Mouse (Mus musculus) layer of hippocampus, postnatal 25 days (tissue): ENCODE data around the gene Lamtor4. TPM values are rescaled to one million over a fixed set of nuclear protein-coding genes. Genes with fewer than 3 reads are reported as not detected.

ENCODE experiments used
- DNase-seq, 2 experiments: peaks; one replicate each; pipeline ENCODE4 v3.0.0; 2022; ENCODE audit warnings: mixed read lengths in 2 of 2, low spot score in 1 of 2; ENCODE audit errors: extremely low spot score in 1 of 2
- total RNA-seq, 2 experiments: library from RNA; stranded (reverse); gene quantifications; 2 replicates each; pipeline ENCODE4 v1.2.3; 2021

Gene Lamtor4
- total RNA-seq, 2 experiments from 2014 or later: 55.9 to 58.9 TPM

- DNase-seq: no peak
Measured at GRCm38 (mm10) chr5:138258993-138259392, 3.7 kb downstream of the Lamtor4 start.

DNA sequence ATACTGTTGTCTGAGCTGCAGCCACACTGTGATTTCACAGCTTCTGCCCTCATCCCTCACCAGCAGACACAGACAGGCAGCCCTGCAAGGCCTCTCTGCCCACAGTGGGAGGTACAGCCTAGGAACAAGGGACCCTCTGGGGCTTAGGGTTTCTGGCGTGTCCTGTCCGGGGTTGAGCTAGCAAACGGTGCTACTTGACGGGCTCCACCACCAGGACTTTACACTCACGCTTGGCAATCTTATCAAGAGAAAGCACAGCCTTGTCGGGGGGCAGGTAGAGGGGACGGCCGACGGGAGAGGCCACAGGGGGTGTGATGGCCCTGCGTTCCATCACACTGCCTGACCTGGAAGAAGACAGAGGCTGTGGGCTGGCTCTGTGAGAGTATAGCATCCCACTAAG, 4.8 kb downstream of the Lamtor4 start:
- DNase-seq: peak in 1 of 2 experiments; percentile 6

- DNase-seq: peak in 1 of 2 experiments; percentile 10
Measured at GRCm38 (mm10) chr5:138260834-138261233, 5.6 kb downstream of the Lamtor4 start.

DNA sequence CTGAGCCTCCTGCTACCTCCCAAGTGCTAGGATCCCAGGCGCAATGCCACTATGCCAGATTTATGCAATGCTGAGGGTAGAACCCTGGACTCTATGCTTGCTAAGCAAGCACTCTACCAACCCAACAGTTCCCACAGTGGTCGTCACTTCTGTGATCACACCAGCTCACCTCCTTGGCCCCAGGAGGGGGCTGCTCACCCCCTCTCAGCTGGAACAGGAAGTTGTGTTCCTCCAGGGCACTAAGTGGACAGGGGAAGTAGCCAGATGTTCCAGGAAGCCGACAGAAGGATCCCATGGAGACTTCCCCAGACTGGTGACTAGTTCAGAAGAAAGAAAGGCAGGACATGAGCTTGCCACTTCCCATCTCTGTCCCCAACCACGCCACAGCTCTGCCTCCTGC, 6.7 kb downstream of the Lamtor4 start:
- peak in 1 of 2 experiments; percentile 8 for DNase-seq

DNA sequence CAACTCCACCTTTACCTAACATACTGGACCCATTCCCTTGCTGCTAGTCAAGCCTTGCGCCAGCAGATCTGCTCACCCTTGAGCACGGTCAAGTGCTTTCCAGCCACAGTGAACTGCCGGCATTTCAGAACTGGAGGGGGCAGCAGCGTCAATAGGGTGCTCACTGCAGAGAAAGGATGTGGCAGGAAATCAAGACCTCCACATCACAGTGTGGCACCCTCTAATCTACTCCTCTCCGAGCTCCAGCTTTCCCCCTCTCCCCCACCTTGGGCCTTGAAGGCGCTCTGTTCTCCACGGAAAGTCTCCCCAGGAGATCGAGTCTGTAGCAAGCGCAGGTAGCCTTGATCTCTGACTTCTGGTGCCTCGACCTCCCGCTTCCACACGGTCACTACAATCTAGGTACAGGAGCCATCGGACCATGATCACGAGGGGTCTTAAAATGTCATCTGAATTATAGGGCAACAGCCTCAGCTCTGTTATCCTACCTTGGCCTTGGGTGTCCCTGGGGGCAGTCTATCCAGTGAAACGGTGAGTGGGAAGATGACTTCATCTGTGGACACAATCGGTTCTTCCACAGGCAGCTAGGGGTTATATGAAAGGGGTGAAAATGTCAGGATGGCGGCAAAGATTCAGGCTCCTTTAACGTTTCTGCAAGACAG, 7.4 kb downstream of the Lamtor4 start:
- peak in 1 of 2 experiments; percentile 10 for DNase-seq

DNA sequence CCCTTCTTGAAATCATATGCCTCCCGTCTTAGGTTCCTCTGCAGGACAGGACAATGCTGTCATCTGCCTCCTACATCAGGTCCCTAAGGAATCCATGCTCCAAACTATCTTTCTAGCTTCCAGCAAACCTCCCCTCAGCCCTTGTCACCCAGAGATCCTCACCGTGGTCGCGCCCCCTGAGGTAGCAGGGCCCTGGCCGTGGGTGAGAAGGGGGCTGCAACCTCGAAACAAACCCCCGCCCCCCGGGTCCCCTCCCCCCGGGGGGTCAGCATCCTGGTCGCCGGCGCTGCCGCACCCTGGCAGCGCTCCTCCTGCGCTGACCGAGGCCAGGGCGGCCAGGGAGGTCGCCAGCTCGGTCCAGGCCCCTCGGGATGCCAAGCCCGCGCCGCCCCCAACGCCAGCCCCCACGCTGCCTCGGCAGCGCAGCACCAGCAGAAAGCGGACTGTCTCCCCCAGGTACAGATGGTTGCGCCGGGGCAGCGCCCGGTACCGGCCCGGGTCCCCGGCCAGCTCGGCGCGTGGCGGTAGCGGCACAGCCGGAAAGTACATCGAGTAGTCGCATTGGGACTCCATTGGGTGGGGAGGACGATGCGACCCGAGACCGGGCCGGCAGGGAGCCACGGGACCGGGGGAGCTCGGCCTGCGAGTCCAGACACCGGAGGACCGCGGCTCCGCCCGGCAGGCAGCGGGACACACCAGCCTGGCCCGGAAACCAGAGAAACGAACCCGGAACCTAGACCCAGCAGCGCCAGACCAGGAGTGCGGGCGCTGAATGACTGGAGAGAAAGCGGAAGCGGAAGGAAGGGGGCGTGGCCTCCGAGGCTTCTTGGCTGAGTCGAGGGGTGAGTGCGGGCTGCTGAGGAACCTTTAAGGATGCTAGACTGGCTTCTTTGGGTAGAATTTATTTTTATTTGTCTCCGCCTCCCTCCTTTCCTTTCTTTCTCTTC, 8.3 kb downstream of the Lamtor4 start, which contains the start of gene BC037034:
BC037034 (minus strand) TSS at position 774 of the 947 bp plus-strand sequence.
- DNase-seq: peak; percentile 84 to 85

- peak in 1 of 2 experiments; percentile 5 for DNase-seq
Measured at GRCm38 (mm10) chr5:138264207-138264578, 8.9 kb downstream of the Lamtor4 start.

- peak in 1 of 2 experiments; percentile 7 for DNase-seq
Measured at GRCm38 (mm10) chr5:138265712-138266111, 10.4 kb downstream of the Lamtor4 start.

- DNase-seq: no peak
Measured at GRCm38 (mm10) chr5:138267114-138267513, 11.8 kb downstream of the Lamtor4 start.

- no peak for DNase-seq
Measured at GRCm38 (mm10) chr5:138268980-138269379, 13.7 kb downstream of the Lamtor4 start.

- DNase-seq: no peak
Measured at GRCm38 (mm10) chr5:138271232-138271631, 15.9 kb downstream of the Lamtor4 start.

- DNase-seq: no peak
Measured at GRCm38 (mm10) chr5:138272409-138272923, 17.2 kb downstream of the Lamtor4 start, which contains the start of gene Gal3st4. Gal3st4 (minus strand) TSS chr5:138272840.

GRCm38 (mm10) chr5:138274186-138274585, 18.9 kb downstream of the Lamtor4 start:
- no peak for DNase-seq

DNA sequence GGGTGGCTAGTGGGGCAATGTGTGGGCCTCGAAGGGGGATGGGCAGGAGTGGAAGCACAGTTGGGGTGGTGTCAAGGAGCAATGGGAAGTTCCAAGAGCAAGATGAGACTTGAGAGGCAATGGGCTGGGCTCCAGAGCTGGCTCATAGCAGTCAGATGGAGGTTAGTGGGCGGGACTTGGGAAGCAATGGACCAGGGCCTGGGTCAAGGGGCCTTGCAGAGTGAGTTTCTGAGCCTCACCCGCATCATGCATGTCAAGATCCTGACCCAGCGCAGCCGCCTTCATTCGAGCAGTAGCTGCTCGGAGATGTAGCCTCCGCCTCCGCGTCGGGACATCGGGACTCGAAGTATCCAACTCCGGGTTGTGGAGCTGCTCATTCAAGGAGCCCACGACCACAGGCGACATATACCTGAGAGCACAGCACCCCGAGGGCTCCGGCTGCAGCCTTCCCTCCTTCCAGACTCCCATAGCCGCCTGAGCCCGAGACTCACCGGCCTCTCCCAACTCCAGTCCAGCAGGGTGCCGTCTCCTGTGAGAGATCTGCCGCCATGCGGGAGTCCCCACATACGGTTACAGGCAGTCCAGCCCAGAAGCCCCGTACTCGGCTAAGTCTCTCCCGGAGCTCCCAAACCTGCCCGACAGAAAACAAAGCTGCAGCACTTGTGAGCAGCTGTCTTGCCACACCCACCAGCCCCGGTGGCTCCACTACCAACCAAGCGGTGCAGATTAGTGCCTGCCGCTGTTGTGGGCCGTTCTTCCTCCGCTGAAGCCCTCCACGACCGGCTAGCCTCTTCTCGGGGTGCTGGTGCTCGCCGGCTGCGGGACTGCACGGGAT, 20.2 kb downstream of the Lamtor4 start:
- no peak for DNase-seq

GRCm38 (mm10) chr5:138277994-138278393, 22.7 kb downstream of the Lamtor4 start:
- no peak for DNase-seq

DNA sequence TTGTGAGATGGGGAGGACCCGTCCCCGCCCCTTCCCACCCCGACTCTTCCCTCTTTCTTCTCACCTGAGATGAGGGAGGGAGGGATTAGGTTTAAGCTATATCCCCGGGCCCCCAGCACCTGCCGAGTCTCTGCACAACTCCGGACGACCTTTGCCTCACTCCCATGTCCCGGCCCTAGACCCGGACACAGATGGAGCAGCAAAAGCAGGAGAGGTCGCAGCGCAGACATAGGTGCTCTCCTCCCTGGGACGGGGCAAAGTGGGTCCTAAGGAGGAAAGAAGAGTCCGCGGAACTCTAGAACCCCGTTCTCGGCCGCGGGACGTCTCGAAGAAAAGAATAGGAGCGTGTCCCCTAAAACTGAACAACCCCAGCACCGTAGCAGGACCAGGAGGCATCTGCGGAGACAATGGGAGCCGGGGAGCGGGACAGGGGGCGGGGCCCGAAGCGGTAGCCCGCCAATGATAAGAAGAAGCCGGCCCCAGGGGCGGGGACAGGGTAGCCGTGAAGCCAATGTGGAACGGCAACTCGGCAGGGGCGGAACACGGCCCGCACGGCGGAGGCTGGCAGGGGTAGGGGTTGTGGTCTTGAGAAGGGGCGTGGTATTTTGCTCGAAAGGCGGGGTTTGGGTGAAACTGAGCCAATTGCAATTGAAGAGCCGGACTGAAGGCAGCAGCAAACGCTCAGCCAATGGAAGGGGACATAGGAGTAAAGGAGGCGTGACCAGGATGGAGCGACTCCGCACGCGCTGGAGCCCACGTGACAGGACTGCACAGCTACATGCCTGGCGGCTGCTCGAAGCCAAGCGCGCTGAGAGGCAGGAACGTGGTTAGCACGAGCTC, 24.5 kb downstream of the Lamtor4 start, which contains the start of the genes Gm43720, Gpc2 and Stag3:
Gm43720 (minus strand) TSS at position 374 of the 840 bp plus-strand sequence.
Gpc2 (minus strand) TSS at position 421 of the 840 bp plus-strand sequence.
Stag3 (plus strand) TSS at position 656 of the 840 bp plus-strand sequence.
- peak; percentile 59 to 65 for DNase-seq

DNA sequence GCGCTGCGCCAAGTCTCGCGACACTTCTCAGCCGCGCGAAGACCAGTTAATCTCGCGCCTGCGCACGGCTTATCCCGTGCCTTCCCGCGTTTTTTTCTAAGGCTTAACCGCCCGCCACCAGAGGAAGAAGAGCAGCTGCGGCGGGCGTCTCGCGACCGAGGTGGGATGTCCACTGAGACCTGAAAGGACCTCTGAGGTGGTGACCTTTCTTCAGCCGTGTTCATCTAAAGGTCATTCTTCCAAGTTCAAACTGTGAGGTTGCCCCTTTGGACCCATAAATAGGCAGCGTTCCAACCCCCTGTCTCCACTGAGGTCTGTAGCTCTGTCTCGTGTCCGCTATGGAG, 25.1 kb downstream of the Lamtor4 start:
- no peak for DNase-seq

- no peak for DNase-seq
Measured at GRCm38 (mm10) chr5:138280829-138281228, 25.5 kb downstream of the Lamtor4 start.

DNA sequence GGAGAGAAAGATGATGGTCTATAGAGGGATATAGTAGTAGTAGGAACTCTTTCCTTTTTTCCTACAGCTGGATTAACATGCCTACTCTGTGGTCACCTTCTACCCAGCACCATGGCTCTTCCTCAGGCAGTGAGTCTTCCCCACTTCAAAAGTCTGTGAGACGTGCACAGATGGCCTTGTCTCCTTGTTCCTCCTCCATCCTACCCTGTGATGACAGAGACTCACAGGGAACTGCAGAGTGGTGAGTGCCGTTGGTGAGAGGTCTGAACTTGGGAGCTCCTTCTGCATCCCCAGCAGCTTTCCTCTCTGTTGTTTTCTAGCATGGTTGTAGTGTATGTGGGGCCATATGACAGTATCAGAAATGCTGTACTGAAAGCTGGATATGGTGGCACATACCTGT, 26.5 kb downstream of the Lamtor4 start:
- DNase-seq: no peak
